ENCODE assay signal across 8 mouse cellular contexts in genomic region chr11:12810949-12811881, GRCm38 (mm10).
DNase-seq lines count a peak whose midpoint lies in the region; ATAC-seq and TF ChIP-seq lines count a peak whose summit lies in the region.

No protein-coding gene starts in this region.

- H3K79me2 ChIP-seq in heart, adult 2 months (replicated peaks; ENCODE audit: control insufficient read depth, insufficient read depth, low read length) = no peaks in the 10 kb centered on the region

- ATAC-seq in heart, embryonic 11.5 days (replicated peaks; ENCODE audit: insufficient number of reproducible peaks, low FRiP score, low TSS enrichment) = peak; percentile 59; the same call in 1 of the 2 replicates
- ATAC-seq in kidney, embryonic 15.5 days (replicated peaks; ENCODE audit: low FRiP score) = peak; percentile 95
- peak; percentile 73 for ATAC-seq in limb, embryonic 13.5 days (ENCODE audit: low FRiP score, low read depth)
- ATAC-seq in neural tube, embryonic 12.5 days (ENCODE audit: low FRiP score, low read depth) = peak; percentile 74

- H3K4me3 ChIP-seq in heart, adult 2 months = no peak overlapping the region
- H3K4me3 ChIP-seq in heart, embryonic 11.5 days (ENCODE audit: low read depth, low read length) = no peak overlapping the region
- H3K4me3 ChIP-seq in kidney, embryonic 15.5 days (replicated peaks) = no peak overlapping the region
- no peak overlapping the region for H3K4me3 ChIP-seq in limb, embryonic 13.5 days
- H3K4me3 ChIP-seq in neural tube, embryonic 12.5 days = no peak overlapping the region

- intact Hi-C loops in heart, adult 2 months (cut with DNase I) = no loop called here

- no peaks in the 10 kb centered on the region for H3K36me3 ChIP-seq in heart, adult 2 months (ENCODE audit: control insufficient read depth, insufficient read depth, low read length)
- no peaks in the 10 kb centered on the region for H3K36me3 ChIP-seq in heart, embryonic 11.5 days (ENCODE audit: control insufficient read depth, insufficient read depth, low read length)
- H3K36me3 ChIP-seq in kidney, embryonic 15.5 days = no peaks in the 10 kb centered on the region
- no peaks in the 10 kb centered on the region for H3K36me3 ChIP-seq in limb, embryonic 13.5 days
- no peaks in the 10 kb centered on the region for H3K36me3 ChIP-seq in neural tube, embryonic 12.5 days

- TF ChIP-seq EP300 in heart, adult 2 months (IDR thresholded peaks at IDR 0.05; ENCODE audit: insufficient read depth, low read depth, low read length) = no peak

- H3K27me3 ChIP-seq in heart, adult 2 months (ENCODE audit: control insufficient read depth, insufficient read depth, low read length) = no peaks in the 10 kb centered on the region
- no peaks in the 10 kb centered on the region for H3K27me3 ChIP-seq in heart, embryonic 11.5 days (ENCODE audit: control insufficient read depth, insufficient read depth, low read length)
- no peaks in the 10 kb centered on the region; the same call in 1 of the 2 replicates for H3K27me3 ChIP-seq in kidney, embryonic 15.5 days
- no peaks in the 10 kb centered on the region for H3K27me3 ChIP-seq in limb, embryonic 13.5 days
- H3K27me3 ChIP-seq in neural tube, embryonic 12.5 days (replicated peaks) = no peaks in the 10 kb centered on the region

- 40% methylated on average over 11 of the region's 11 CpGs for WGBS in heart, adult 2 months
- 41% methylated on average over 11 of the region's 11 CpGs for WGBS in heart, embryonic 11.5 days (ENCODE audit: insufficient replicate concordance)
- WGBS in kidney, embryonic 15.5 days = 36% methylated on average over 11 of the region's 11 CpGs
- WGBS in limb, embryonic 13.5 days = 38% methylated on average over 11 of the region's 11 CpGs
- WGBS in neural tube, embryonic 12.5 days = 51% methylated on average over 11 of the region's 11 CpGs

- H3K4me2 ChIP-seq in heart, embryonic 11.5 days = peak overlapping the region; percentile 50
- H3K4me2 ChIP-seq in kidney, embryonic 15.5 days = peak overlapping the region; percentile 36
- H3K4me2 ChIP-seq in limb, embryonic 13.5 days (replicated peaks) = peak overlapping the region; percentile 37; the same call in 1 of the 2 replicates
- no peak overlapping the region for H3K4me2 ChIP-seq in neural tube, embryonic 12.5 days (replicated peaks)

- no peaks in the 10 kb centered on the region for H3K4me1 ChIP-seq in heart, adult 2 months (ENCODE audit: control insufficient read depth, insufficient read depth, low read length)
- H3K4me1 ChIP-seq in heart, embryonic 11.5 days (ENCODE audit: control insufficient read depth, insufficient read depth, low read length) = no peaks in the 10 kb centered on the region
- H3K4me1 ChIP-seq in kidney, embryonic 15.5 days = no peaks in the 10 kb centered on the region
- H3K4me1 ChIP-seq in limb, embryonic 13.5 days = no peaks in the 10 kb centered on the region
- H3K4me1 ChIP-seq in neural tube, embryonic 12.5 days = 0 out of 2 replicates have a peak, but pooled peaks cover 3% of the 10 kb centered on the region

- H3K9me3 ChIP-seq in heart, embryonic 11.5 days (replicated peaks; ENCODE audit: control insufficient read depth, low read length) = no peaks in the 10 kb centered on the region
- no peaks in the 10 kb centered on the region for H3K9me3 ChIP-seq in kidney, embryonic 15.5 days (replicated peaks)
- H3K9me3 ChIP-seq in limb, embryonic 13.5 days = no peaks in the 10 kb centered on the region
- H3K9me3 ChIP-seq in neural tube, embryonic 12.5 days = no peaks in the 10 kb centered on the region

- peak; percentile 6 to 30 for DNase-seq in heart, adult 2 months
- no peak for DNase-seq in heart, adult 11 months
- peak; percentile 57 for DNase-seq in embryo, embryonic 11.5 days (ENCODE audit: low read depth, low spot score)
- peak; percentile 48 to 73 for DNase-seq in urinary bladder, postnatal 4 days (ENCODE audit: low spot score in 2 of 2)

- H3K27ac ChIP-seq in heart, adult 2 months = no peak overlapping the region
- H3K27ac ChIP-seq in heart, embryonic 11.5 days (ENCODE audit: low read depth, low read length) = no peak overlapping the region
- H3K27ac ChIP-seq in kidney, embryonic 15.5 days = no peak overlapping the region
- H3K27ac ChIP-seq in limb, embryonic 13.5 days = no peak overlapping the region
- no peak overlapping the region for H3K27ac ChIP-seq in neural tube, embryonic 12.5 days

- H3K9ac ChIP-seq in heart, adult 2 months (ENCODE audit: low read depth, low read length) = no peak overlapping the region
- peak overlapping the region; percentile 44; the same call in 1 of the 2 replicates for H3K9ac ChIP-seq in heart, embryonic 11.5 days (ENCODE audit: low read depth, low read length)
- no peak overlapping the region for H3K9ac ChIP-seq in kidney, embryonic 15.5 days
- H3K9ac ChIP-seq in limb, embryonic 13.5 days = no peak overlapping the region
- no peak overlapping the region for H3K9ac ChIP-seq in neural tube, embryonic 12.5 days

- TF ChIP-seq CTCF in heart, adult 2 months (IDR thresholded peaks at IDR 0.05) = peak; percentile 81

- no peak for TF ChIP-seq POLR2A in heart, adult 2 months (IDR thresholded peaks at IDR 0.05; ENCODE audit: insufficient read depth, low read depth, low read length)
